Mouse (Mus musculus): ENCODE measurements around the gene Xrcc2.

Gene Xrcc2

GRCm38 (mm10) chr5:25668306-25668705 is 37.3 kb downstream of the Xrcc2 start:
- DNase-seq: no peak

GRCm38 (mm10) chr5:25666684-25667083 is 38.9 kb downstream of the Xrcc2 start:
- DNase-seq: no peak

DNA sequence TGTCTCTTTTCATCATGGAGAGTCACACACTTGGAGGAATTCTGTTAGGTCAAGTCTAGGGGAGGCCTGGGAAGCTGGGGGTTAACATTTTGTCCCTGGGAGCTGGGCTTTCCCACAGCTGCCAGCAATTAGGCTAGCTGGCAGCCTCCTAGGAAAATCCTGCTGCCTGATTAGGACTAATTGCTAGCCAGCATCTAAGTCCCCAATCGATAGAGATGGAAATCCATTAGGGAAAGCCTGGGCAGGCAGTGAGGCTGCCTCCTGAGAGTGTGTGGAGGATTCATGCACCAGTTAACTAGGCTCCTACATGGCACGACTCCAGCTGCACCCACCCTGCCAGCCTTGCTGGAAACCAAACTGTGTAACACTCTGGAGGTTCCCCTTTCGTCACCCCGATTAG is 39.5 kb downstream of the Xrcc2 start:
- DNase-seq: peak; percentile 94

- peak; percentile 56 for DNase-seq
Observed at GRCm38 (mm10) chr5:25665516-25665915, 40.1 kb downstream of the Xrcc2 start.

- DNase-seq: no peak
Observed at GRCm38 (mm10) chr5:25663165-25663564, 42.5 kb downstream of the Xrcc2 start.

- peak; percentile 74 for DNase-seq
Observed at GRCm38 (mm10) chr5:25654578-25654987, 51.0 kb downstream of the Xrcc2 start.

DNA sequence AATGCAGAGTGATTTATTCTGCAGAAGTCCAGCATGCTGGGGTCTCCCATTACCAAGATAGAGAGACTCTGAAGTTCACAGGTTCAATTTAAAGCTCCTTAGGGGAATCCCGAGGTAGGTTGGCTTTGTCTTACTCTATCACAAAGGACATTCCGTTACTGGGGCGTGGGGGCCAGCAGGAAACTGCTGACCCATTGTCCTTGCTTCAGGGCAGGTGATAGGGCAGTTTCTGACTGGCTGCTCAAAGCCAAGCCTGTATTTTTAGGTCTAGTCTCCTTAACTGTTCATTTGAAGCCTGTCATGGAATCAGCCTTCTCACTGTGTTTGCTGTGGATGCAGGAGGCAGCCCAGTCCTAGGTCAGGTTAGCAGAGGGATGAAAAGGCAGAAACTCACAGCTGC is 52.2 kb downstream of the Xrcc2 start:
- no peak for DNase-seq

GRCm38 (mm10) chr5:25652435-25652834 is 53.2 kb downstream of the Xrcc2 start:
- peak; percentile 33 for DNase-seq

DNA sequence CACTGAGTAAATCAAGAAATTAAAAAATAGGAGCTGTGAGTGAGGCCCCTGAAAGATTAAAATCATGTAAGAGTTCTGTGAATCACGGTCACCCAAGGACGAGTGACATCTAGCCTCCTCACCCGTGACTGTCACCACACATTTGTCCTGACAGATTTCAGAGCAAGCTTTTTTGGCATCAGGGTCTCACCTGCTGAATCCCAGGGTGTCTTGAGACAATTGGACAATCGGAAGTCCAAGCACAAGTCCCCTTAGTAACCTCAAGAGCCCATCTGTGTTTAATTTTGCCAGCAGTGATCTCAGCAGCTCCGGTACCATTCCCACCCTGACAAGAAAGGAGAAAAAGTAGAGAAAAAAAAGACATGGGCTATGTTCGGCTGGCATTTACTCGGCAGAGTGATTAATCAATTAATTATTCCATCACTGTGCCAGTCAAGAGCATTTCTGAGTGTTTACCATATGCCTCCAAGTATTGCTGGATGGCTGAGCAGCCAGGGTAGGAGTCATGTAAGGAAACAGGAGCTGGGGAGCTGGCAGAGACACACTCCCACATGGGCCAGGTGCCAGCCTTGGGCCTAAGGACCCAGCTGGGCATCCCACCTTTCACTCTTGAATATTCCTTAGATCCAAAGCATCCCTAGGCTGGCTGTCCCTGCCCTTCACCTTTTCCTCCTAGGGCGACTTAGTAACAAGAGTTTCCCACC is 59.8 kb downstream of the Xrcc2 start:
- no peak for DNase-seq

- DNase-seq: no peak
Observed at GRCm38 (mm10) chr5:25644509-25644908, 61.1 kb downstream of the Xrcc2 start.

DNA sequence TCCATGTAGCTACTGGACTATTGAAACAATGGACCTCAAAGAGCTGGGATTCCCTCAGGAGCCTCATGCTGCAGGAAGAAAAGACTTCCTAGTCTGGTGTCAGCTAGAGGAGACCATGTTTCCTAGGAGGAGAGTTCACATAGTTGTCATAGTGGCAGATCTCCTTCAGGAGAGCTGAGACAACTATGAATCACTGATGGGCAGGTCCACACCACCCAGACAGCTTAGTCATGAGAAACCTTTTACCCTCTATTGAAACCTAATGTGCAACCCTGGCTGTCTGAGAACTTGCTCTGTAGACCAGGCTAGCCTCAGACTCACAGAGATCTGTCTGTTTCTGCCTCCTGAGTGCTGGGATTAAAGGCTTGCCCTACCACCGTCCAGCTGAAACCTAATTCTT is 62.9 kb downstream of the Xrcc2 start:
- DNase-seq: no peak

Data from retina, postnatal 1 day (tissue).